Mouse (Mus musculus): ENCODE measurements around the gene Nt5c2.
"Not testable (repeated sequence)": the region's sequence is repeated elsewhere in the genome, so short reads cannot be mapped to it uniquely, and the experiment has no call there.

Nt5c2 gene

DNA sequence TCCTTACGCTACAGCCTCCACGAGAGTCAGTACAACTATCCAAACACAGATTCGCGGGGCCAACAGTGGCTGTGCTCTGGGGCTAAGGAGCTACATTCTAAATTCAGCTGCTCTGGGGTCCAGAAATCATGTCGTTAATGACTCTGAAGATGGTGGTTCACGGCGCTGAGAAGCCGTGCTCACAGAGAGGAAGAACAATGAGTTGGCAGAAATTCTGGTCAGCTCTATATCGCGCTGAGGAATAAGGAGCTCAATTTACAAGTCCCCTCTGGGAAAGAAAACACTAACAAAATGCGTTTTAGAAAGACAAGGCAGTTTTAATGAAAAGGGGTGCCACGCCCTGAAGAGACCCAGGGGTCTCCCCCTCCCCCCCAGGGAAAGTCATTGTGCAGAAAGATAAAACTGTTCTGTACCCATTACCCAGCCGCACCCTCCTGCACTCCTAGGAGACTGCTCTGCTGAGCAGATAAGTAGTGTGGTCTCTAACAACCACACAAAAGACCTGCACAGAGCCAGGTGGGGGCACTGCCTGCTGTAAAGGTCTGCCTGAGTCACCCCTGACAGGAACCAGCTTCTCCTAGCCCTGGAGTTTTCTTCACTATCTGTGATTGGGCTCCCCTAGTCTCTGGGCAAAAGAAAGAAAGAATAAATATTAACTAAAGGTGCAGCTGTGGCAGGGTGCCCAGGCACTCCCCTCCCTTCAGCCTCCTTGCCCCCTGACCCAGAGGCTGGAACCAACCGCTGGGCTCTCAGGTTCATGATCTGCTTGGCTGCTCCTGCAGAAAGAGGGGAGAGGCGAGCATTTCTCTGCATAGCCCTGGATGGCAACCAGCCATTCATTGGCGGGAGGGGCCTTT is 26.5 kb downstream of the Nt5c2 start:
- no peak for DNase-seq (ENCODE audit: low read depth, low spot score)

DNA sequence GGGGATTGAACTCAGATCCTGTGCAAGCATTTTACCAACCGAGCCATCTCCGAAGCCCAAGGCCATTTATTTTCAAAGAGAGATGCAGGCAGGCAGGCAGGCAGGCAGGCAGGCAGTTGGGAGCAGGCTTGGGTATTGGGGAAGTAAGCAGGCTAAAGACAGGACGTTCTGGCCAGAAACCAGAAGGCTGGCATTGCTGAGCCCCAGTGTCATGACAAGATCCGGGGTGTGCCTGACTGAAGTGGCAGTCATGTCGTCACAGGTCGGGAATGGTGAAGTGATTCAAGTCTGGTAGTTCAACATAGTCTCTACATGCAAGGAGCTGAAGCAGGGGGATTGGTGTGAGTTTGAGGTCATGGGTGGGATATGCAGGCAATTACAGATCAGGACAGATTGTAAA is 27.3 kb downstream of the Nt5c2 start:
- peak; percentile 39 for DNase-seq (ENCODE audit: low read depth, low spot score)

DNA sequence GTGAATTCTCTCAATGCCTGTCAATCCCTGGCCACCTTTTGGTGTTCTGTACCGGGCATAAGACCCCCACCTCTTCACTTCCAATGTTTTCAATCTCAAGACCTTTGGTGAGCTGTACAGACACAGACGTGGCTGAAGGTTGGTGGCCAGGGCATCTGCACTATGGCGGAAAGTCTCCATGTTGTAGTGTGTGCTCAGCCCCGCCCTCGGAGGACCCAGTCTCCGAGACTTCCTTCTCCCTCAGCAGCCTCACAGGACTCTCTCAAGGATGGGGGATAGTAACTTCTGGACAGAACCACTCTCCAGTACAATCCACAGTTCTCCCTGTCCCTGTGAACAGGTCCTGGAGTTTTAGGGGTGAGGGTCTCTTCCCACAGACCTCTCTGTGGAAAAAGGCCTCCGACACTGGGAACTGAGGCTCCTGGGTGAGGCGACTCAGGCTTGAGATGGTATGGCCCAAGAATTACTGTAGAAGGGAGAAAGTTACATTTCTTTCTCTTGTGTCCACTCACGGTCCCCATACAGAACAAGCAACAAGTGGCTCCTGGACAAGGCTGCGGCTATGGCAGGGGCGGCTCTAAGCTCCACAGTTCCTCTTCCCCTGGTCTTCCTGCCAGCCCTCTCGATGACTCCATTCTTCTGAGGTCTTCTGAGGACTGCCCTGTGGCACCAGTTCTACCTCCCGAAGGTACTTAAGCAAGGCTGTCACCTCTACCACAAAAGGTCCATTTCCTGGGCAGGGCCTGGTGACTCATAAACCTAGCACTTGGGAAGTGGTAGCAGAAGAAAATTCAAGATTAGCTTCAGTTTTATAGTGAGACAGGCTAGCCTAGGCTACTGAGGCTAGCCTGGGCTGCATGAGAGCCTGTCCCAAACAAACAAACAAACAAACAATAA is 30.0 kb downstream of the Nt5c2 start:
- no peak for DNase-seq (ENCODE audit: low read depth, low spot score)

DNA sequence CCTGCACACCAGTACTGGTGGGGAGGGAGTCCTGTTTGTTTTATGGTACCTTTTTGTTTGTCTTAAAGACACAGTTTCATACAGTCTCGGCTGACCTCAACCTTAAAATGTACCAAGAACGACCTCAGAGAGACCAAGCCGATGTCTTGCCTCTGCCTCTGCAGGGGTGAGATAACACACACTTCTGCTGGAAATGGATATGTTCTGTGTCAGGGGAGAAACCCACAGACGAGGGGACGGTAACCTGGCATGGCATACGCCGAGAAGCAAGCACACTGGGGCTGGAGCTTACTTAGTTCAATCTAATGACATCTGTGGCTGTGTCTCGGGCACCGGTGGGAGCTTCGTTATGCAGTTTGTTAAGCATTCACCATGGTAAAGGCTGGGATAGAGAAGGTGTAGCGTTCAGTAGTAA is 31.0 kb downstream of the Nt5c2 start:
- no peak for DNase-seq (ENCODE audit: low read depth, low spot score)

DNA sequence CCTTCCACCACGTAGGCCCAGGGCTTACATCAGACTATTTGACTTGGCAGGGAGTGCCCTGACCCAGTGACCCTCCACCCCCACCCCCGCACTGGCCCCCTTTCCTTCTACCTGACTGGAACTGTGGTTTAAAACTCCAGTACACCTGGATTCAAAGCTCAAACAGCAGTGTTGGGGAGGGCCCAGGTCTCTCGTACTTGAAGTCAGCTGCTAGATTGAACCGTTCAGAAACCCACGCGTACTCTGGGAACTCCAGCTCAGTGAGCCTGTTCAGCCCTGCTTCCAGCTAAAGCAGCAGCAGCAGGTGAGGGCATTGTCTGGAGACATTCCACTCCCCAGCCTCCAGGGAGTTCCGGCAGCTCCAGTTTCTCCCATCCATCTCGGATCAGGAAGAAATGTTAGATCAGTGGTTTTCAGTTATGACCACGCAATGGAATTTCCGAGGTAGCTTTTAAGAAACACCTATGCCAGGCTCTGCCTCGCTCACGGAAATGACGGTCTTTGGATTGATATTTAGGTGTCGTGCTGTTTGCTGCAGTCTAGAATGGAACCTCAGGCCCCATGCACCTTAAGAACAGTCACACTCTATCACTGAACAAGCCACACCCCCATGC is 31.5 kb downstream of the Nt5c2 start:
- DNase-seq (ENCODE audit: low read depth, low spot score), result no peak

GRCm38 (mm10) chr19:46981462-46981861 is 33.5 kb downstream of the Nt5c2 start:
- no peak for DNase-seq (ENCODE audit: low read depth, low spot score)

DNA sequence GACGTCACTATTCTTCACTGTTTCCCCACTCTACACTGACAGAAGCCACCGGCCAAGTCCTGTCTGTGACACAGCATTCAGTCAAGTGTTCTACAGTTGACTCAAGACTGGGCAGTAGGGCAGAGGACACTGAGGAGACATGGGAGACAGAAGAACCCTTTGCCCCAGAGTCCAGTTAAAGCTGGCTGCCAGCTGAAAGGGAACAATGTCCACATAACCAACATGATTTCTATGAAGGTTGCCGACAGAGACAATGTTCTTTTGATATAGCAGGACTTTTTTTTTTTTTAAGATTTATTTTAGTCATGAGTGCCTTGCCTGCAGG is 35.2 kb downstream of the Nt5c2 start:
- no peak for DNase-seq (ENCODE audit: low read depth, low spot score)

DNA sequence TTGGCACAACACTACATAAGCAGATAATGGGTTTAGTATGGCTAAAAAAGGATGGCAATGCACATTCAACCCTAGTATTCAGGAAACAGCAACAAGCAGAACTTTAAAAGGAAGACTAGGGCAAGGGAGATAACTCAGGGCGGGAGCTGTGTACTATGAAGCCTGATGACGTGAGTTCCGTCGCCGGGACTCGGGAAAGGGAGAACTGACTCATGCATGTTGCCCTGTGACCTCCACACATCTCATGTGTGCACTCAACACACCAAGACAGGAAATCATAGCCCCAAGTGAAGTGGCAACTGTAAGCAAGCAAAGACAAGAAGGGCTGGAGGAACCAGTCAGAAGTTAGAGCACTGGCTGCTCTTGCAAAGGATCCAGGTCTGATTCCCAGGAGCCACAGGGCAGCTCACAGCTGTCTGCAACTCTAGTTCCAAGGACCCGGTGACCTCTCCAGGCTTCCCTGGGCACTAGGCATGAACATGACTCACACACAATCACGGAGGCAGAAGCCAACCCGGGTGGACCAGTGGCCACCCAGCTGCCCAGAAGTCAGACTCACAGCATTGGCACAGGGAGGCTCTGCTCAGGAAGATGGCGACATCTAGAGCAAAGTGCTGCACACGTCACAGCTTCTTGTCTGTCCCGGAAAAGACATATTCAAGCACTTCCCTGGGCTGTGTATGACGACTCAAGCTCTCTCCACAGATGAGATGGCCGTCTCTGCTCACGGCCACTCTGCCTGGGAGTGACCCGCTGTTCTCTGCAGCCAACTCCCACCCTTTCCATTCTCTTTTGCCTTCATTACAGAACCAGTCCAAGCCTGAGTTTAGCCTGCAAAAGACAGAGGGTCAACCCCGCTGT is 35.8 kb downstream of the Nt5c2 start:
- no peak for DNase-seq (ENCODE audit: low read depth, low spot score)

DNA sequence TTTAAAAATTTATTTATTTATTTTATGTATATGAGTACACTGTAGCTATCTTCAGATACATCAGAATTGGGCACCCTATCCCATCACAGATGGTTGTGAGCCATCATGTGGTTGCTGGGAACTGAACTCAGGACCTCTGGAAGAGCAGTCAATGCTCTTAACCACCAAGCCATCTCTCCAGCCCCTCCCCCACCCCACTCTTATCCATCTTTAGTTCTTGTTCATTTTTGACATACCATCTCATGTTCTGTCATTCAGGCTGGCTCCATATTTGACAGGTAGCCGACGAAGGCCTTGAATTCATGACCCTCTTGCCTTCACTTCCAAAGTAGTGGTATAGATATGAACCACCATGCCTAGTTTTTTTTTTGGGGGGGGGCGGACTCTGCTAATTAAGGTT is 36.9 kb downstream of the Nt5c2 start:
- DNase-seq (ENCODE audit: low read depth, low spot score), result not testable (repeated sequence)

DNA sequence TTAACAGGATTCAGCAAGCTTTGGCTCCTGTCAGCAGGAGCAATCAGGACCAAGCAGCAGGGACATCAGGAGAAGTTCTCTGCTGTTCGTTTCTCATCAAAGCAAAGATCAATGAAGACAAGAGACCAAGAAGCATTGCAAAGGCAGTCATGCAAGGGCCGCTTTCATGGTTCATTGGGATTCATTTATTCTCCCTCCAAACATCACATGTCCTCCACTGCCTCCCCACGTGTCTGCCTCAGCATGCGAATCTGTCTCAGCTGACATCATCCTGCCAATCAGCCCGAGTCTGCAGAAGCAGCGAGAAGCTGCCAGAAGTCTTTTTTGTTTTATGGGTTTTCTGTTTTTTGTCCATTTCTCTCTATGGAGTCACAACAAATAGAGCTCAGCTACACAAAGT is 37.5 kb downstream of the Nt5c2 start:
- DNase-seq (ENCODE audit: low read depth, low spot score), result peak; percentile 62

DNA sequence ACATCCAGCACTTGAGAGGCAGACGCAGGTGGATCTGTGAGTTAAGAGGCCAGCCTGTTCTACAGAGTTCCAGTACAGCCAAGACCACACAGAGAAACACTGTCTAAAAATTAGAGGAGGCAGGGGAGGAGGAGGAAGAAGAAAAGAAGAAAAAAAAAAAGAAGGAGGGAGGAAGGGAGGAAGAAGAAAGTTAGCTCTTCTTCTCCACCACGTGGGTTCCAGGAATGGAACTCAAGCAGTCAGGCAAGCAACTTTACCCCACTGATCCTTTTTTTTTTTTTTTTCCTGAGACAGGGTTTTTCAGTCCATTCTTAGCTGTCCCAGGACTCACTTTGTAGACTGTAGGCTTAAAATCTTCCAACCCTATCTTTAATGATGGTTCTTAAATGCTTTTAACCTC is 38.2 kb downstream of the Nt5c2 start:
- no peak for DNase-seq (ENCODE audit: low read depth, low spot score)

DNA sequence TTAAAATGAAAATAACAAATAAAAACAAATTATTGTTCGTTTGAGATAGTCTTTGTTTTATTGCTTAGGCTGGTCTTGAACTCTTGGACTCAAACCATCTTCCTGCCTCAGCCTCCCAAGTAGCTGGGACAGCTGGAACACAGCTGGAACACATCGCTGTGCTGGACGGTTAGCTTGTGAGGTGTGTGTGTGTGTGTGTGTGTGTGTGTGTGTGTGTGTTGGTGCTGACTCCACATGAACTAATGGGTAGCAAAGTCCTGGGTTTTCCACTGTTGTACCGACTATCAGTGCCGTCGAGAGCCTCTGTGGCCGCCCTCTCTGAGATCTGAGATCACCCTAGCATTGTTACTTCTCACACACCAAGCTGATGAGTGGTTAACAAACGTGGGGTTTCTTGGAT is 39.0 kb downstream of the Nt5c2 start:
- DNase-seq (ENCODE audit: low read depth, low spot score), result no peak

DNA sequence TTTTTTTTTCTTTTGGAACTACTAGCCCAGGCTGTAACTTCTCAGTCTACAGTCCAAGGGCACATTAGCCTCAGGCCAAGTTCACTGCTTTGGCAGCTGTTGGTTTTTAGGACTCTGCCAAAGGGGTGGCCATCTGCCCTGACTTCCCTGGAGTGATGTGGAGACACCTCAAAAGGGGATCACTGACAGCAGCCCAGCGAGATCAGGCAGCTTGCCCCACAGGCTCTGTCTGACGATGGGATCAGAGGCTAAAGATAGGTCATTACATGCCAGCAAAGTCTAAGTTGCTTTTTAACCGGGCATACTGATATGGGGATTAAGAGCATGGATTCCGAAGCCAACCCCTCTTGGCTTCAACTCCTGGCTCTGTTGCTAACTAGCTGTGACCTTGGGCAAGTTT is 39.4 kb downstream of the Nt5c2 start:
- peak; percentile 50 for DNase-seq (ENCODE audit: low read depth, low spot score)

- DNase-seq (ENCODE audit: low read depth, low spot score), result no peak
Observed at GRCm38 (mm10) chr19:46972159-46972558, 42.8 kb downstream of the Nt5c2 start.

GRCm38 (mm10) chr19:46971712-46972111 is 43.2 kb downstream of the Nt5c2 start:
- peak; percentile 77 for DNase-seq (ENCODE audit: low read depth, low spot score)

DNA sequence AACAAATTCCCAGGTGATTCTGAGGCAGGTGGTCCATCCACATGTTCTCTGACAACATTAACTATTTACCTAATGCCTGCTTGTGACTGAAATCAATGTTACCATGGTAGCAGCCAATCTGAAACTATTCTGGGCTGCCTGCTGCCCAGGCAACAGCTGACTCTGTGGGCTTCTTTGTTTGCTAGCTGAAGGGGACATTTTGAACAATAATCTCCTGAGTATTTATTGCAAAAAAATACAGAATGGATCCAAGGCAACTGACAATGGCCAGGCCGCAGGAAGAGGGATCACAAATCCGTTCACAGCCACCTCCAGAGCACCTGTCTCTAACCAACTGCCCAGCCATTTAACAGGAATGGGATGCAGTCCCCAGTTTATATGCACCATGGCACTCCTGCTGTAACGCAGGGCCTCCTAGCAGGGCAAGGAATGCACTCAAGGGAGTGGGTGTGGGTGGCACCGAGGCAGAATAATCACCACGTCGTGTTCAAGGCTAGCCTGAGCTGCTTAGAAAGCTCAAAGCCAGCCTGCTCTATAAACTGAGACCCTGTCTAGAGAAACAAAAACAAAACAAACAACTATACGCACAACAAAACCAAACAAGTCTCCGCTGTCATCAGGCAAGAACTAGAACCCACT is 43.8 kb downstream of the Nt5c2 start:
- DNase-seq (ENCODE audit: low read depth, low spot score), result peak; percentile 66

DNA sequence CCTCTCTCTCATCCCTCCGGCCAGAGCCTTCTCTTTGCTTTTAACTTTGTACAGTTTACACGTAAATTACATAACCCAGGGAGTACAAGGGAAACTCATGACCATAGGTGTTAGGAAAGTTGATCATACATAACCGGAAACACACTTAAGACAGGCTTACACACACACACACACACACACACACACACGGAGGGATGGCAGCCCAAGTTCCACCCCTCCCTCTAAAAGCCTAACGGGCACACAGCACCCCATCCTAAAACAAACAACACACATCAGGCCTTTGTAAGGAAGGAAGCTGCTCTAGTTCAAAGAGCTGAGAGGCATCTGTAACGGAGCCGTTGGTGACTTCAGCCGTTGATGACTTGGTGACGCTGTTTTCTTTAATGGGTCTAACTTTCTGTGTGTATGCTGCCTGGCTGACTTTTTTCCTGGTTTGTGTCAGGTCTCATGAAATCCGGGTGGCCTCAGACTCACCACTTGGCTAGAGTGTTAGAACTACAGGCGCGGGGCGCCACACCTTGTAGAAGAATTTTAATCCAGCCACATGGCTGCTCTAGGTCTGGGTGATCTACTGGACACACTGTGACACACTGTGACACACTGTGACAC is 44.7 kb downstream of the Nt5c2 start:
- DNase-seq (ENCODE audit: low read depth, low spot score), result no peak

- DNase-seq (ENCODE audit: low read depth, low spot score), result peak; percentile 82
Observed at GRCm38 (mm10) chr19:46969286-46969985, 45.5 kb downstream of the Nt5c2 start.

DNA sequence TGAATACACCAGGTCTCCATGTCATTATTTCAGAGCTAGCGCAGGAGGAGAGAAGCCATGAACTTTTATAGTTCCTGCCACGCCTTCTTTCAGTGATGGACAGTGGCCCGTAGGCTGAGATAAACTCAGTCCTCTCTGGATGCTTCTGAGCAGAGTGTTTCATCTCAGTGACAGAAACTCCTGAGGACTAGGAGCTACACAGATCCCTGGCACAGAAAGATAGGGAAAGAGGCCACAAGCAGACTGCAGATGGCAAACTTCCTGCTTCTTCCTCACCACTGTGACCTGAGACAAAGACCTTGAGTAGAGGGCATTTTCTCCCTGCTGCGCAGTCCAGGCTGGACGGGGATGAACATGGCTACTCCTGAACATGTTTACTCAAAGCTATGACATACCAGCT is 46.1 kb downstream of the Nt5c2 start:
- DNase-seq (ENCODE audit: low read depth, low spot score), result peak; percentile 57

DNA sequence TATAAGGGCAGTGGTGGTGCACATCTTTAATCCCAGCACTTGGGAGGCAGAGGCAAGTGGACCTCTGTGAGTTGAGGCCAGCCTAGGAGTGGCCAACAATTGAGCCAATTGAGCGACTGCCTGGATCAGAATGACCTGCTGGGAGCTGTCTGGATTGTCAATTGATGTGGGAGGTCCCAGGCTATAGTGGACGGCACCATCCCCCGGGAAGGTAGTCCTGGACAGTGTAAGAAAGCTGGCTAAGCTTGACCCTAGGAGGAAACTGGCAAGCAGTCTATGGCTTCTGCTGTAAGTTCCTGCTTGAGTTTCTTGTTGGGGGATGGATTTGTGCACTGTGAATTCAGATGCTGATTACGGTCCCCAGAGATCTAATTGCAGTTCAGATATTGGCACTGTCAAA is 47.1 kb downstream of the Nt5c2 start:
- no peak for DNase-seq (ENCODE audit: low read depth, low spot score)
